Mouse (Mus musculus): ENCODE results near the gene Dgkd. TPM values are rescaled to one million over a fixed set of nuclear protein-coding genes. Genes with fewer than 3 reads are reported as not detected.

The Dgkd gene
- polyA plus RNA-seq, 1 experiment from 2014 or later, result 37.8 TPM

- DNase-seq (ENCODE audit: low spot score), result no peak
- Histone ChIP-seq H3K36me3 (peaks cover 20% of the 10 kb centered on the region; the same call in 1 of the 2 replicates), H3K9me3 (replicated peaks) (no peaks in the 10 kb centered on the region), H3K4me3 (no peak overlapping the region), H3K27ac (replicated peaks) (no peak overlapping the region), H3K27me3 (ENCODE audit: low read depth, poor library complexity, severe bottlenecking) (no peaks in the 10 kb centered on the region), H3K4me1 (no peaks in the 10 kb centered on the region)
- WGBS, result 86% methylated on average over 6 of the region's 6 CpGs
Measured at GRCm38 (mm10) chr1:87900979-87901378, 47.9 kb downstream of the Dgkd start.

GRCm38 (mm10) chr1:87902186-87902585 is 49.1 kb downstream of the Dgkd start:
- no peak overlapping the region for H3K4me3 ChIP-seq
- no peak for DNase-seq (ENCODE audit: low spot score)

GRCm38 (mm10) chr1:87906361-87906956 is 53.4 kb downstream of the Dgkd start:
- Histone ChIP-seq H3K4me1 (no peaks in the 10 kb centered on the region), H3K27ac (replicated peaks) (no peak overlapping the region), H3K27me3 (ENCODE audit: low read depth, poor library complexity, severe bottlenecking) (no peaks in the 10 kb centered on the region), H3K36me3 (peaks cover 33% of the 10 kb centered on the region), H3K4me3 (no peak overlapping the region), H3K9me3 (replicated peaks) (no peaks in the 10 kb centered on the region)
- DNase-seq (ENCODE audit: low spot score), result no peak
- WGBS, result 92% methylated on average over 5 of the region's 5 CpGs

More at GRCm38 (mm10) chr1:87902186-87902585, 49.1 kb downstream of the Dgkd start:
- H3K27ac ChIP-seq (replicated peaks), result no peak overlapping the region
- no peaks in the 10 kb centered on the region for H3K9me3 ChIP-seq (replicated peaks)
- no peaks in the 10 kb centered on the region for H3K4me1 ChIP-seq
- H3K27me3 ChIP-seq (ENCODE audit: low read depth, poor library complexity, severe bottlenecking), result no peaks in the 10 kb centered on the region
- H3K36me3 ChIP-seq, result 0 out of 2 replicates have a peak, but pooled peaks cover 25% of the 10 kb centered on the region

- Histone ChIP-seq H3K27me3 (ENCODE audit: low read depth, poor library complexity, severe bottlenecking) (no peaks in the 10 kb centered on the region), H3K4me3 (no peak overlapping the region), H3K27ac (replicated peaks) (no peak overlapping the region), H3K9me3 (replicated peaks) (no peaks in the 10 kb centered on the region), H3K4me1 (no peaks in the 10 kb centered on the region), H3K36me3 (peaks cover 24% of the 10 kb centered on the region)
- no peak for DNase-seq (ENCODE audit: low spot score)
- 95% methylated on average over 2 of the region's 2 CpGs for WGBS
Measured at GRCm38 (mm10) chr1:87908006-87908405, 54.9 kb downstream of the Dgkd start.

GRCm38 (mm10) chr1:87908736-87909135 is 55.6 kb downstream of the Dgkd start:
- Histone ChIP-seq H3K27ac (replicated peaks) (no peak overlapping the region), H3K27me3 (ENCODE audit: low read depth, poor library complexity, severe bottlenecking) (no peaks in the 10 kb centered on the region), H3K9me3 (replicated peaks) (no peaks in the 10 kb centered on the region), H3K4me1 (no peaks in the 10 kb centered on the region), H3K36me3 (peaks cover 20% of the 10 kb centered on the region), H3K4me3 (no peak overlapping the region)
- DNase-seq (ENCODE audit: low spot score), result no peak
- 80% methylated on average over 3 of the region's 3 CpGs for WGBS

GRCm38 (mm10) chr1:87909565-87909964 is 56.5 kb downstream of the Dgkd start:
- Histone ChIP-seq H3K36me3 (peaks cover 20% of the 10 kb centered on the region), H3K4me3 (no peak overlapping the region), H3K9me3 (replicated peaks) (no peaks in the 10 kb centered on the region), H3K4me1 (no peaks in the 10 kb centered on the region), H3K27me3 (ENCODE audit: low read depth, poor library complexity, severe bottlenecking) (no peaks in the 10 kb centered on the region), H3K27ac (replicated peaks) (no peak overlapping the region)
- DNase-seq (ENCODE audit: low spot score), result no peak

- no peaks in the 10 kb centered on the region for H3K9me3 ChIP-seq (replicated peaks)
- no peaks in the 10 kb centered on the region for H3K27me3 ChIP-seq (ENCODE audit: low read depth, poor library complexity, severe bottlenecking)
- H3K36me3 ChIP-seq, result peaks cover 23% of the 10 kb centered on the region
- no peak overlapping the region for H3K4me3 ChIP-seq
- 76% methylated on average over 1 of the region's 1 CpGs for WGBS
- no peak overlapping the region for H3K27ac ChIP-seq (replicated peaks)
- no peak for DNase-seq (ENCODE audit: low spot score)
- H3K4me1 ChIP-seq, result no peaks in the 10 kb centered on the region
Measured at GRCm38 (mm10) chr1:87910428-87910827, 57.3 kb downstream of the Dgkd start.

GRCm38 (mm10) chr1:87913356-87913755 is 60.3 kb downstream of the Dgkd start:
- Histone ChIP-seq H3K4me1 (no peaks in the 10 kb centered on the region), H3K27ac (replicated peaks) (no peak overlapping the region), H3K9me3 (replicated peaks) (no peaks in the 10 kb centered on the region), H3K36me3 (peaks cover 41% of the 10 kb centered on the region), H3K27me3 (ENCODE audit: low read depth, poor library complexity, severe bottlenecking) (no peaks in the 10 kb centered on the region), H3K4me3 (no peak overlapping the region)
- no peak for DNase-seq (ENCODE audit: low spot score)

- no peak for DNase-seq (ENCODE audit: low spot score)
- Histone ChIP-seq H3K27me3 (ENCODE audit: low read depth, poor library complexity, severe bottlenecking) (no peaks in the 10 kb centered on the region), H3K27ac (replicated peaks) (no peak overlapping the region), H3K4me3 (no peak overlapping the region), H3K4me1 (no peaks in the 10 kb centered on the region), H3K36me3 (peaks cover 68% of the 10 kb centered on the region), H3K9me3 (replicated peaks) (no peaks in the 10 kb centered on the region)
- 96% methylated on average over 3 of the region's 3 CpGs for WGBS
Measured at GRCm38 (mm10) chr1:87917361-87917760, 64.3 kb downstream of the Dgkd start.

GRCm38 (mm10) chr1:87918061-87918460 is 65.0 kb downstream of the Dgkd start:
- 90% methylated on average over 2 of the region's 2 CpGs for WGBS
- Histone ChIP-seq H3K4me1 (no peaks in the 10 kb centered on the region), H3K9me3 (replicated peaks) (no peaks in the 10 kb centered on the region), H3K27ac (replicated peaks) (no peak overlapping the region), H3K27me3 (ENCODE audit: low read depth, poor library complexity, severe bottlenecking) (no peaks in the 10 kb centered on the region), H3K4me3 (no peak overlapping the region), H3K36me3 (peaks cover 72% of the 10 kb centered on the region)
- no peak for DNase-seq (ENCODE audit: low spot score)

- Histone ChIP-seq H3K27me3 (ENCODE audit: low read depth, poor library complexity, severe bottlenecking) (no peaks in the 10 kb centered on the region), H3K27ac (replicated peaks) (no peak overlapping the region), H3K4me3 (no peak overlapping the region), H3K4me1 (no peaks in the 10 kb centered on the region), H3K9me3 (replicated peaks) (no peaks in the 10 kb centered on the region), H3K36me3 (peaks cover 92% of the 10 kb centered on the region)
- 88% methylated on average over 3 of the region's 3 CpGs for WGBS
- DNase-seq (ENCODE audit: low spot score), result no peak
Measured at GRCm38 (mm10) chr1:87920056-87920614, 67.0 kb downstream of the Dgkd start.

- no peak overlapping the region for H3K4me3 ChIP-seq
- H3K27me3 ChIP-seq (ENCODE audit: low read depth, poor library complexity, severe bottlenecking), result no peaks in the 10 kb centered on the region
- DNase-seq (ENCODE audit: low spot score), result no peak
- H3K36me3 ChIP-seq, result peaks cover 96% of the 10 kb centered on the region
- WGBS, result 84% methylated on average over 1 of the region's 1 CpGs
- no peaks in the 10 kb centered on the region for H3K4me1 ChIP-seq
- H3K9me3 ChIP-seq (replicated peaks), result no peaks in the 10 kb centered on the region
- H3K27ac ChIP-seq (replicated peaks), result no peak overlapping the region
Measured at GRCm38 (mm10) chr1:87922666-87923065, 69.6 kb downstream of the Dgkd start.

- Histone ChIP-seq H3K9me3 (replicated peaks) (no peaks in the 10 kb centered on the region), H3K4me3 (no peak overlapping the region), H3K4me1 (no peaks in the 10 kb centered on the region), H3K36me3 (peaks cover 95% of the 10 kb centered on the region), H3K27ac (replicated peaks) (no peak overlapping the region), H3K27me3 (ENCODE audit: low read depth, poor library complexity, severe bottlenecking) (no peaks in the 10 kb centered on the region)
- WGBS, result 94% methylated on average over 4 of the region's 4 CpGs
- no peak for DNase-seq (ENCODE audit: low spot score)
Measured at GRCm38 (mm10) chr1:87924888-87925287, 71.8 kb downstream of the Dgkd start.

Measured in midbrain, embryonic 10.5 days (tissue).